Mouse (Mus musculus) neural tube, embryonic 11.5 days (tissue): ENCODE results near the gene Rai2. TPM values are rescaled to one million over a fixed set of nuclear protein-coding genes. Genes with fewer than 3 reads are reported as not detected.

Experiments
- ATAC-seq: fragments of 200-750 bp; cut with Nextera tagmentation; 2 replicates; pipeline ENCODE4 v1.8.0; 2017; ENCODE audit warnings: moderate number of reproducible peaks, mild to moderate bottlenecking, moderate TSS enrichment, moderate library complexity; ENCODE audit not compliant: insufficient read depth, low FRiP score, low TSS enrichment
- DNase-seq: peaks from one replicate; pipeline ENCODE4 v3.0.0-alpha.2; 2015; ENCODE audit warnings: low spot score
- H3K27ac ChIP-seq: fragments of 300-500 bp; sonication (generic); 2 replicates; pipeline ENCODE4 v1.5.1; 2014; ENCODE audit warnings: low read depth, mild to moderate bottlenecking, low read length
- H3K27me3 ChIP-seq: fragments of 300-500 bp; sonication (generic); 2 replicates; pipeline ENCODE4 v1.6.1; 2014; ENCODE audit warnings: mild to moderate bottlenecking, low read length, mixed read lengths; ENCODE audit not compliant: control insufficient read depth, insufficient read depth
- H3K36me3 ChIP-seq: fragments of 300-500 bp; sonication (generic); 2 replicates; pipeline ENCODE4 v1.6.1; 2014; ENCODE audit warnings: mild to moderate bottlenecking, low read length, moderate library complexity, mixed read lengths; ENCODE audit not compliant: control insufficient read depth, insufficient read depth
- H3K4me1 ChIP-seq: fragments of 300-500 bp; sonication (generic); 2 replicates; pipeline ENCODE4 v1.6.1; 2014; ENCODE audit warnings: low read length, mixed read lengths; ENCODE audit not compliant: control insufficient read depth, insufficient read depth
- H3K4me2 ChIP-seq: fragments of 300-500 bp; sonication (generic); 2 replicates; pipeline ENCODE4 v1.6.1; 2014; ENCODE audit warnings: low read depth, mild to moderate bottlenecking, moderate library complexity
- H3K4me3 ChIP-seq: fragments of 300-500 bp; sonication (generic); 2 replicates; pipeline ENCODE4 v1.5.1; 2014; ENCODE audit warnings: low read depth, low read length
- H3K9ac ChIP-seq: fragments of 300-500 bp; sonication (generic); 2 replicates; pipeline ENCODE4 v1.6.1; 2014; ENCODE audit warnings: mild to moderate bottlenecking, low read length
- H3K9me3 ChIP-seq: fragments of 300-500 bp; sonication (generic); 2 replicates; pipeline ENCODE4 v1.6.1; 2016; ENCODE audit warnings: low read length; ENCODE audit not compliant: control insufficient read depth
- WGBS: fragments of 180-500 bp; shearing (Covaris S2); extraction: QIAGEN DNeasy Blood & Tissue Kit; methylation state at CpG from one replicate; pipeline ENCODE4 v1.1.7; 2014; 5-methylcytosine and 5-hydroxymethylcytosine counted together
- polyA plus RNA-seq: library from polyadenylated mRNA; unstranded; fragments of >200 nt; fragmentation: Nextera tagmentation; extraction: Ambion mirVana; gene quantifications from 2 replicates; pipeline ENCODE4 v1.2.1, GENCODE M21; 2014

Gene Rai2
- polyA plus RNA-seq: 12.4 and 15.7 TPM in 2 replicates

DNA sequence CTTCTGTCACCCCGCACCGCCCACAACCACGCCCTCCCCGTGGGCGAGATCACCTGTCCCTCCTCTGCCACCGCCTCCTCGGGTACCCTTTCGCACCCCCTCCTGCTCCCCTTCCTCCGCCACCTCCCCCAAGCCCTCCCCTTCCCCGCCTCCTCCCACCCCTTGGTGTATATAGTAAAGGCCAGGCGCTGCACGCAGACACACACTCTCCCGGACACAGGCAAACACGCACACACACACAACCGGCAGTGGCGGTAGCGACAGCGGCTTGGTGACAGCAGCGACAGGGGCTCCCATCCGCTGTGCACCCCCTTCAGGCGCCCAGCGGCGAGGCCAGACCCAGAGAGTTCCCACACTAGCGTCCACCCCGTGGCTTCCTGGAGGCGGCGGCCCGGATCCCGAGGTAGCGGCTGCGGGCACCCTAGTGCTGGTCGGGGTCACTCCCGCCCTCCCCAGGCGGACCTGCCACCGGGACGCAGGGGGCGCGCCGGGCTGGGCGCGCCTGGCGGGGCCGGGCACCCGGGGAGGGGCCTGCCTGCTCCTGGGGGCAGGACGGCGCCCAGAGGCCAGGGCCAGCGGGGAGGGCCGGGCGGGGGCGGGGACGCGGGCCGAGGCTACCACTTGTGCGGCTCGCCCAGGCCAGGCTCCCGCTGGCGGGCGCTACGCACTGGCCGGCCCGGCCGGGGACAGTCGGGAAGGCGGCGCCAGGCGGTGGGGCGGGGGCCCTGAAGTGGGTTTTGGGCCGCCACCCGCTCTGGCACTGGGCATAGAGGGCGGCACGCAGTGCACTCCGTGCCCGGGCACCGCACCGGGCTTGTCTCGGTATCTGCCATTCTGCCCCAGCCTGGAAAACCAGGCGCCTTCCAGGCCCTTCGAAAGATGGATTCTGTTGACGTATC lies at the start of gene Rai2:
Gene Rai2 (plus strand): TSS at position 205 of the 899 bp plus-strand sequence.
- H3K4me2 ChIP-seq: peak within 1 kb of the TSS; percentile 75
- H3K9ac ChIP-seq: peak within 1 kb of the TSS; percentile 58
- no peaks in the 10 kb centered on the region for H3K9me3 ChIP-seq
- ATAC-seq (peak; percentile 74), DNase-seq (peak; percentile 35)
- H3K4me3 ChIP-seq: peak within 1 kb of the TSS; percentile 50
- H3K27me3 ChIP-seq: peaks cover 24% of the 10 kb centered on the region
- H3K4me1 ChIP-seq: no peaks in the 10 kb centered on the region; the same call in 1 of the 2 replicates
- no peaks in the 10 kb centered on the region for H3K36me3 ChIP-seq
- WGBS: 22% methylated on average over 42 of the region's 79 CpGs
- 0 out of 2 replicates have a peak within 1 kb of the TSS, but pooled peaks have one; percentile 3 for H3K27ac ChIP-seq

DNA sequence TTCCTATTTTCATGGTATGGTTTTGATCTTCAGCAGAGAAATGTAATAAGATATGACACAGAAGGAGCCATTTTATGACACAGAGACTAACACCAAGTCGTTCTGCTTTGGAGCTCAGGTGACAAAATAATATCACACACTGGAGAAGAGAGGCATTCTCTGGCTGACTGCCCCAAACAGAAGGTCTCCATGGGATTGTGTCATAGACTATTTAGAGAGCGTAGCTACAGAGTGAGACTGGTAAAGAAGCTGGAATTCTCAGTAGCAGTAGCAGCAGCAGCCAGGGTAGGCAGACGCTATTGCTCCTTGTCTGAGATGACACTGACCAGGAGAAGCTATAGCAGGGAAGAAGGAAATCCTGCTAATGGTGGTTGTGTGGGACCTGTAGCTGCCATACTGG lies 27.5 kb upstream of the Rai2 start:
- Histone ChIP-seq H3K36me3 (no peaks in the 10 kb centered on the region), H3K9ac (no peak overlapping the region), H3K4me3 (no peak overlapping the region), H3K27ac (no peak overlapping the region), H3K4me2 (no peak overlapping the region), H3K9me3 (no peaks in the 10 kb centered on the region), H3K27me3 (no peaks in the 10 kb centered on the region), H3K4me1 (no peaks in the 10 kb centered on the region)
- 70% methylated on average over 3 of the region's 3 CpGs for WGBS
- no peak for ATAC-seq
- no peak for DNase-seq

DNA sequence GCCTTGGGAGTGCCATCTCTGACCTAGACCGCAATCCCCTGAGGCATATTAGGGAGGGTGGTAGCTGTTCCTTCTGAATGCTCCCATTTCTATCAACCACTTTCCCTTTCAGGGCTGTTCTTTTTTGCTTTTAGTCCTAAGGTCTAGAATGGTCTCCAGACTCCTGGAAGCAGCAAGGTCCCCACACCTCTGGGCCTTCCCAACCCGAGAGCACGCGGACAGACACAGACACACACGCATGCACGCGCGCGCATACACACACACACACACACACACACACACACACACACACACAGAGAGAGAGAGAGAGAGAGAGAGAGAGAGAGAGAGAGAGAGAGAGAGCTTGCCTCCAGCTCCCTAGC lies 385 bp upstream of the Rai2 start:
- peak overlapping the region; percentile 50 for H3K4me3 ChIP-seq
- DNase-seq (no peak), ATAC-seq (0 out of 2 replicates have a peak, but pooled peaks have one; percentile 8)
- H3K4me1 ChIP-seq: no peaks in the 10 kb centered on the region; the same call in 1 of the 2 replicates
- H3K4me2 ChIP-seq: peak overlapping the region; percentile 75
- no peak overlapping the region for H3K27ac ChIP-seq
- WGBS: 27% methylated on average over 4 of the region's 9 CpGs
- no peak overlapping the region for H3K9ac ChIP-seq
- H3K27me3 ChIP-seq: peaks cover 24% of the 10 kb centered on the region
- H3K9me3 ChIP-seq: no peaks in the 10 kb centered on the region
- no peaks in the 10 kb centered on the region for H3K36me3 ChIP-seq

DNA sequence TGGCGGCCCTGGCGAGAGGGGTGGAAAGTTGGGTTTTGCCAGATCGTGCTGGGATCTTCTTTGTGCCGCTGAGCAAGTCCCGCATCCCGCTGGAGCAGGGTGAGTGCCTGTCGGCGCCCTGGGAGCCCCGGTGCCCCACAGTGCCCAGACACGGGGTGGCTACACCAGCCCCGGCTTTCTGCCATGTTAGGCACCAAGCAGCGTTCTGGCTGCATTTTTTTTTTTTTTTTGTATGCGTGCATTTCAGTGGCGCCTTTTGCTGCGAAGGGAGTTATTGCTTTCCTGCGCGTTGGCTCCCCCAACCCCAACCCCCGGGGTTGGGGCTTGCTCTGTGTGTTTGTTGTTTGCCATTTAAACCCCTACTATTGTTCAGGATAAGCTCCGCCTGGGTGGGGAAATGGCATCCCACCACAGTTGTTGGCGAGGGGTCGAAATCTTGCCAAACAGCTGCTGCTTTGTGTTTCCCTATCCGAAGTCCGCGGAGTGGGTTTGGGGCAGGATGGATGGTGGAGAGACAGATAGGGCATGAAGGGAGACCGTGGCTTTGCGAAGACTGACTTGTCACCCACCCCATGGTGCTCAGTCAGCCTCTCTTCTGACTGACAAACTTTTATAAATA lies 1.0 kb downstream of the Rai2 start:
- Histone ChIP-seq H3K27ac (0 out of 2 replicates have a peak overlapping the region, but pooled peaks have one; percentile 3), H3K9me3 (no peaks in the 10 kb centered on the region), H3K27me3 (peaks cover 24% of the 10 kb centered on the region), H3K9ac (peak overlapping the region; percentile 58), H3K4me2 (peak overlapping the region; percentile 75), H3K36me3 (no peaks in the 10 kb centered on the region), H3K4me1 (no peaks in the 10 kb centered on the region; the same call in 1 of the 2 replicates), H3K4me3 (peak overlapping the region; percentile 50)
- 17% methylated on average over 26 of the region's 26 CpGs for WGBS
- peak; percentile 30 for DNase-seq
- ATAC-seq: peak; percentile 20; the same call in 1 of the 2 replicates

DNA sequence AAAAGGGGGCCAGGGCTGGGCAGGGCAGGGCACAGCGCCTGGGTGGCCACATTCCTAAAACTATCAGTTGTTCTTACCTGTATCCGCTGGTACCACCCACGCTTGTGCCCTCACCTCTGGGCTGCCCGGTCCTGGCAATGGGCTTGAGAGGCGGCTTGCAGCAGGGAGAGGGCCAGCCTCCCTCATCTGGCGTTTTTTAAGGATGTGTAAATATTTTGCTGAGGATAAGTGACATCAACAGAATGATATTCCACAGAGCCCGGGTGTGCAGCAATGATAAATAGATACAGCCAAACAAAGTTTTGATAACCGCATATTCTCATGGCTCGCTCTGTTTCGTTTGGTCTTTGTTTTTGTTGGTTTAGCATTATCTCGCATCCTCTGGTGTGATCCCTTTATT lies 1.7 kb downstream of the Rai2 start:
- H3K4me1 ChIP-seq: no peaks in the 10 kb centered on the region; the same call in 1 of the 2 replicates
- no peaks in the 10 kb centered on the region for H3K36me3 ChIP-seq
- 0 out of 2 replicates have a peak overlapping the region, but pooled peaks have one; percentile 7 for H3K9ac ChIP-seq
- DNase-seq (no peak), ATAC-seq (no peak)
- 33% methylated on average over 11 of the region's 11 CpGs for WGBS
- no peak overlapping the region for H3K27ac ChIP-seq
- peak overlapping the region; percentile 50 for H3K4me3 ChIP-seq
- peaks cover 24% of the 10 kb centered on the region for H3K27me3 ChIP-seq
- no peaks in the 10 kb centered on the region for H3K9me3 ChIP-seq
- H3K4me2 ChIP-seq: peak overlapping the region; percentile 75

DNA sequence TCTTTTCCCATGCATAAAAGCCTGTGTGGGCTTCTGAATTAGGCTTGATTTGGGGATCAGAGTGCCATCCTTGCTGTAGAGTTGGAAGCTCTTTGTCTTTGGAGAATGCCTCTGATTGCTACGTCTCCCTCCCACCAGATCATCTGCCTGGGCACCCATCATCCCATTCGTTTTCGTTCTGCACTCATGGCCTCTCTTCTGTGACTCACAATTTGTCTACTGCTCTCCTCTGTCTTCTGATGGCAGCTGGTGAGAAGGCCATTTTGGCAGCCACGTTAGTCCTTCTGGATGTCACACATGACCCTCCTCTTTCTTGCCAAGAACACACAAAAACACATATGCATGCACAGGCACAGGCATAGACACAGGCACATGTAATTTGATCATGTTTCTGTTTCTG lies 4.2 kb downstream of the Rai2 start:
- Histone ChIP-seq H3K4me1 (no peaks in the 10 kb centered on the region; the same call in 1 of the 2 replicates), H3K9ac (no peak overlapping the region), H3K27ac (no peak overlapping the region), H3K36me3 (no peaks in the 10 kb centered on the region), H3K9me3 (no peaks in the 10 kb centered on the region), H3K27me3 (peaks cover 25% of the 10 kb centered on the region), H3K4me3 (no peak overlapping the region), H3K4me2 (no peak overlapping the region)
- DNase-seq (no peak), ATAC-seq (no peak)
- WGBS: 54% methylated on average over 4 of the region's 4 CpGs

DNA sequence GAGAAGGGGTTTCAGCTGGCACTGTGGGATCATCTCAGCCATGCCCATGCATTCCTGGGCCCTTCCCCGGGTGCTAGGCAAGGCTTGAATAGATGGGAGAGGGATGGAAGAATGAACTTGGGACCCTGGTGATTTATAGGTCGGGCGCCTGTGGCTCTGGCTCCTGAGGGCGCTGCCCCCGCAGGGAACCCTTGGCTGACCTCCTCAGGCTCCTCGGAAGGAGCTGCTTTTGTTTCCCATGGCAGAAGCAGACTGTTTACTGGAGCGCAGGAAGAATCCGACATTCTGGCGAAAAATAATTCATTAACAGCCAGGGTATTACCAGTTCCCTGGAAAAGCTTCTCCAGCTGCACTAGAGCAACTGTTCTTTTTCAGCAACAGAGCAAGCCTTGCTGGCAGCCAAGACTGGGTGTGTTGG lies 6.5 kb downstream of the Rai2 start:
- Histone ChIP-seq H3K4me1 (no peaks in the 10 kb centered on the region; the same call in 1 of the 2 replicates), H3K4me3 (no peak overlapping the region), H3K27ac (no peak overlapping the region), H3K9ac (no peak overlapping the region), H3K27me3 (peaks cover 13% of the 10 kb centered on the region; the same call in 1 of the 2 replicates), H3K36me3 (no peaks in the 10 kb centered on the region), H3K4me2 (no peak overlapping the region; the same call in 1 of the 2 replicates), H3K9me3 (no peaks in the 10 kb centered on the region)
- ATAC-seq (peak; percentile 58), DNase-seq (peak; percentile 12)
- WGBS: 16% methylated on average over 9 of the region's 9 CpGs

DNA sequence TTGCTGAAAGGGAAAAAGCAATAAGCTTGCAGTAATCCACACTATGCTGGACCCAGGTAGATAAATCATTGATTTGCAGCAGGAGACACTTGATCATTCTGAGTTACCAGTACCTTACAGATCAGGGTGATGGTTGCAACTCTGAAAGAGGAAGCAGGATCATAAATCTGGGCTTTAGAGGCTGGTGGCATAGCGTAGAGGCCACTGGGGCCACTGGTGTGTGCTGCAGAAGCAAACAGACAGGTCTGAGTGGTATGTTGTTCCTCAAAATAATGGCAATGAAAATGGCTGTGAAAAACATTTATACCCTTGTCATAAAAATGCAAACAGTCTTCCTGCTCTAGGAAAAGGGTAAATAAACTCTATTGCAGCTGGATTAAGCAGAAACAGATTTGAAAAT lies 9.4 kb downstream of the Rai2 start:
- DNase-seq (no peak), ATAC-seq (no peak)
- Histone ChIP-seq H3K27ac (no peak overlapping the region), H3K27me3 (peaks cover 12% of the 10 kb centered on the region; the same call in 1 of the 2 replicates), H3K4me3 (no peak overlapping the region), H3K4me1 (no peaks in the 10 kb centered on the region), H3K4me2 (no peak overlapping the region), H3K9me3 (no peaks in the 10 kb centered on the region), H3K36me3 (no peaks in the 10 kb centered on the region), H3K9ac (no peak overlapping the region)
- WGBS: 42% methylated on average over 1 of the region's 1 CpGs
